In the genomic region with DNA sequence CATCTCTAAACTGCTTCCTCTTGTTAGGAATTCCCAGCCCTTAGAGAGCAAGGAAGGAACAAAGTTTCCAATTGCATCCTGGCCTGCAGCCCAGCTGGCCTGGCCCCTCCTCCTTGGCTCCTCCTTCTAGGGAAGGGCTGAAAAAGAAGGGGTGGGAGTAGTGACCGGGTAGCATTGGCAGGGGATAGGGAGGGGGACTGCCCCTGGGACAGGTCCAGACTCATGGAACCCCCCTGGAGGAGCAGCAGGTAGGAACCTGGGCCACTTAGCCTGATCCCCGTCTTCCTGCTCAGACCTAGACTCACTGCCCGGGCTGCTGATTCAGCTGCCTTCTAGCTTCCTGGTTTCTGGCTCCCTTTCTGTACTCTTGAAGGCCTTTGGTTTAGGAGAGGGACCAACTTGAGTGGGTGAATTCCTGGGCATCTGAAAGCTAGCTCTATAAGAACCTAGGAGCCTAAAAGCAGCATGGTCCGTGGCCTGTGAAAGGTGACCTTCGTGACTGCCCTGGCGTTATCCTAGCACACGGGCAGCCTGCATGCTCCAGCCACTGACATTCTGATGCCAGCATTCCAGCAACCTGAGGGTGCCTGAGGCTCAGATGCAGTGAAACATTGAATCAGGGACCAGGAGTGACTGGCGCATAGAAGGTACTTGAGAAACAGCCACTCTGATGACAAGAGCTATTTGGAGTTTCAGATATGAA, we compare ENCODE assay signal across 8 mouse cellular contexts. TPM values are rescaled to one million over a fixed set of nuclear protein-coding genes. Genes with fewer than 3 reads are reported as not detected.
DNase-seq lines count a peak whose midpoint lies in the region; ATAC-seq and TF ChIP-seq lines count a peak whose summit lies in the region.

No protein-coding gene starts in this region.

- peak overlapping the region; percentile 48 for H3K27ac ChIP-seq in layer of hippocampus, adult 2 months
- H3K27ac ChIP-seq in stomach, embryonic 16.5 days (ENCODE audit: low read length), result peak overlapping the region; percentile 3; the same call in 1 of the 2 replicates

- H3K36me3 ChIP-seq in stomach, embryonic 16.5 days (ENCODE audit: control insufficient read depth, insufficient read depth, low read length), result no peaks in the 10 kb centered on the region

- peak overlapping the region; percentile 28 for H3K4me3 ChIP-seq in layer of hippocampus, adult 2 months
- peak overlapping the region; percentile 42 for H3K4me3 ChIP-seq in stomach, embryonic 16.5 days (replicated peaks; ENCODE audit: low read length)

- H3K4me1 ChIP-seq in stomach, embryonic 16.5 days (ENCODE audit: control insufficient read depth, insufficient read depth, low read length), result peaks cover 3% of the 10 kb centered on the region; the same call in 1 of the 2 replicates

- H3K4me2 ChIP-seq in stomach, embryonic 16.5 days (ENCODE audit: low read depth, low read length), result peak overlapping the region; percentile 46

- 46% methylated on average over 8 of the region's 8 CpGs for WGBS in stomach, embryonic 16.5 days

- no peak for TF ChIP-seq CTCF in layer of hippocampus, adult 2 months (conservative IDR thresholded peaks at IDR 0.05)

- peak overlapping the region; percentile 50 for H3K9ac ChIP-seq in stomach, embryonic 16.5 days (ENCODE audit: low read length)

- no peaks in the 10 kb centered on the region for H3K9me3 ChIP-seq in stomach, embryonic 16.5 days (replicated peaks; ENCODE audit: control insufficient read depth, low read length)

- DNase-seq in layer of hippocampus, adult 2 months (ENCODE audit: low spot score in 2 of 2), result peak in 1 of 2 experiments; percentile 20
- no peak for DNase-seq in layer of hippocampus, adult 18-20 months (ENCODE audit: low spot score in 2 of 2)
- DNase-seq in cerebellum, postnatal 10 days, result peak; percentile 63 to 87
- DNase-seq in heart, adult 11 months, result peak; percentile 97
- DNase-seq in kidney, adult 11 months, result peak; percentile 77
- peak; percentile 69 to 82 for DNase-seq in lung, adult 18-20 months
- DNase-seq in left cerebral cortex, adult 9 months (ENCODE audit: low spot score in 2 of 2), result no peak

- peak; percentile 90 for ATAC-seq in stomach, embryonic 16.5 days (ENCODE audit: insufficient read depth, low FRiP score)

- H3K27me3 ChIP-seq in stomach, embryonic 16.5 days (ENCODE audit: control insufficient read depth, insufficient read depth, low read length), result peaks cover 14% of the 10 kb centered on the region; the same call in 1 of the 2 replicates

RNA-seq across cellular contexts. Expression of a gene that starts 34.9 kb away (rescaled TPM):
- total RNA-seq in layer of hippocampus, adult 2 months (2021), result 100 to 1,000 TPM; 177 to 179 TPM
- 100 to 1,000 TPM; 157 to 175 TPM for total RNA-seq in layer of hippocampus, adult 18-20 months (2021)
- polyA plus RNA-seq in stomach, embryonic 16.5 days (2015; fragmentation: Nextera tagmentation; extraction: Ambion mirVana), result 3.3 and 3.8 TPM in 2 replicates

RNA-seq across cellular contexts. Expression of a gene that starts 53.8 kb away (rescaled TPM):
- total RNA-seq in layer of hippocampus, adult 2 months (2021), result 10 to 100 TPM; 47.4 to 66.1 TPM
- total RNA-seq in layer of hippocampus, adult 18-20 months (2021), result 10 to 100 TPM; 45.4 to 79.6 TPM
- 35.3 and 47.4 TPM in 2 replicates for polyA plus RNA-seq in stomach, embryonic 16.5 days (2015; fragmentation: Nextera tagmentation; extraction: Ambion mirVana)

Comparison
In these comparisons a context has a peak if more than half of its experiments do, and no peak if none do; other contexts are left out.
1. DNase-seq: peak in cerebellum, postnatal 10 days (2 of 2), heart, adult 11 months (single experiment), kidney, adult 11 months (single experiment) and lung, adult 18-20 months (2 of 2); none in layer of hippocampus, adult 18-20 months (0 of 2) and left cerebral cortex, adult 9 months (0 of 2).